Mouse (Mus musculus): ENCODE measurements around the gene Siah1b.

Siah1b gene

DNA sequence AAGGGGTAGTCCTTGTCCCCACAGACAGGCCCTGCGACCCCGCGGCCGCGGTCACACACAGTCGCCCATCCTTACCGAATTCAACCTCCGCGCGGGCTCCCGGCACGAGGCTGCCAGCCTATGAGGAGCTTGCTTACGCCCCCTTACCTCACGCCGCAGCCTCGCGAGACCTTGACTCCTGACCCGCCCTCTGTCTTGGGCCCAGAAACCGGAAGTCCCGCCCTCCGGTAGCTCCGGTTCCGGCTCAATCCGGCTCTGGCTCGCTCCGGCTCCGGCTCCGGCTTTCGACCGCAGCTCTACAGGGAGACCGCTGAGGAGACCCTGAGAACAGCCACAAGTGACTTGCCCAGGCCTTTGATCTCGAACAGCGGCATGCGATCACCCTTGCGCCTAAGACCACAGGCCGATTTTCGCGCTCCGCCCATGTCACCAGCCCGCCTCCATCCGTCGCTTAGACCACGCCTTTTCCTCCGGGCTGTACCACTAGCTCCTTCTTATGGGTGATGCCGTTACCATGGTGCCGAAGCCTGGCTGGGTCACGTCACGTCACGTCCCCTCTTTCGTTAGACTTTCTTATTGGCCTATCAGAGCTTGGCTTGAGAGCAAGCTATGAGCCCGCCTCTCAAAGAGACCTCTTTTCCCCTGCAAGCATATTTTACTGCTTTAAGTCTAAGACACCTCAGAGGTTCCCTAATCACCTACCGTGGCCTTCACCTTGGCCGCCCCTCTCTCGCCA is at the start of gene Siah1b:
Siah1b (minus strand) TSS at position 454 of the 736 bp plus-strand sequence.
- peak; percentile 95 for DNase-seq

DNA sequence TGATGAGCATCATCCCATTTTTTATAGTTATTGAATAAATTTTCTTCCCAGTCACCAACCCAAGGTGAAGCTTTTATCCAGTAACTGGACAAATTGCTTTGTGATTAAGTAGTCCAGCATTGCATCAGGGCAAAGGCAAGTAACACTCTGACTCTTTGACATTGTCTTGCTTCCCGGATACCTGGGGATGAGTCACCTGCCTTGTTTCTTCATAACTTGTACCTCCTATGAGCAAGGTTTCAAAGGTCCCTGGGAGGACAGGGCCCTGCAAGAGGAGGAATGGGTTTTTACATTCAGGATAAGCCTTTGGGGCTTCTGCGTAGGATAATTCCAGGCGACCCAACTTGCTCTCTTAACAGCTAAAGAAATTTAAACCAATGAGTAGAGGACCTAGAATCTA is 47.6 kb upstream of the Siah1b start:
- DNase-seq, result no peak

DNA sequence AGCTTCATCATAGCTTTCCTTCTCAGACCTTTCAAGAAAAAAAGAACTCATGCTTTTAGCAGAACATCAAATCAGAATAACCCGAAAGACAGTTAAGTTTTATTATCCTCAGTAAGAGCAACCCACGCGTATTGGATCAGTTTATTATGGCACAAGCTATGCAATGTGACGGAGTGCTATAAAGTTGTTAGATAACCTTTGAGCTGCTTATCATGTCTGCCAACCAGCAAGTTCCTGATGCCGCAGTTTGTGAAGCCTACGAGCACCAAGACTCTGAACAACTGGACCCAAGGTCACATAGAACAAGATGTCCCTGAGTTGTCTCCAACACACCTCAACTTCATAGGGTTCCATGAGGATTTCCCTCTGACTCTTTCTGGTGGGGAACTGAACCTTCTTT is 37.5 kb upstream of the Siah1b start:
- DNase-seq, result no peak

DNA sequence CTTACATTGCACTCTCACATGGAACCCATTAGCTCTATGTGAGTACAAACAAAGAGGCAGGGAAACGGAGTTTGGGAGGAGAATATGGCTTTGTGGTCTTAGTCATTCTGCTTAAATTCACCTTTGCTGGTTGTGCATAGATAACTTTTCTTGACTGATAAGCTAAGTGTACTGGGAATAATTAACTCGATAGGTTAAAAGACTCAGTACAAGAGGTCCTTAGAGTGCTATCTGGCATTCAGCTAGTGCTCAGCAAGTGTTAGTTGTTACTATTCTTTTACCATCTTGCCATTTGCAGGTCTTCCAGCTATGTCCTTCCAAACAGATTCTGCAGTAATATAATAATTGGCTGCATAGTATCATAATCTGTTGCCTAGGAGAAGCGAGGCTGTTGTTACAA is 34.9 kb upstream of the Siah1b start:
- no peak for DNase-seq

DNA sequence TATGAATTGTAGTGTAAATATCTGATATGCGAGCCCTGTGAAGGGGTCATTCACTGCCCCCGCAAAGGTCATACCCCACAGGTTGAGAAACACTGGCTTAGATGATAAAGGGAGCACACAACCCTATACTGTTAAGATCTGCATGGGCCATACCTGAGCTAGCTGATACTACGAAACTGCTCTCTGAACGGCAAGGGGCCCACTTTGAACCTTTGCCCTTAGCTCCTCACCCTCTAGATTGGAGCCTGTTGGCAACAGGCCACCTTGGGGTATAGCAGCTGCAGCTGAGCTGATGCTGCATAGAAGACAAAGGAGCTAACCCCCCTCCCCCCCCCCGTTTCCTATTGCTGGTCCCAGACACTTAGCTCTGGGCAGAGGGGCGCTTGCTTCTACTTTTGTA is 26.4 kb upstream of the Siah1b start:
- DNase-seq, result peak; percentile 38

DNA sequence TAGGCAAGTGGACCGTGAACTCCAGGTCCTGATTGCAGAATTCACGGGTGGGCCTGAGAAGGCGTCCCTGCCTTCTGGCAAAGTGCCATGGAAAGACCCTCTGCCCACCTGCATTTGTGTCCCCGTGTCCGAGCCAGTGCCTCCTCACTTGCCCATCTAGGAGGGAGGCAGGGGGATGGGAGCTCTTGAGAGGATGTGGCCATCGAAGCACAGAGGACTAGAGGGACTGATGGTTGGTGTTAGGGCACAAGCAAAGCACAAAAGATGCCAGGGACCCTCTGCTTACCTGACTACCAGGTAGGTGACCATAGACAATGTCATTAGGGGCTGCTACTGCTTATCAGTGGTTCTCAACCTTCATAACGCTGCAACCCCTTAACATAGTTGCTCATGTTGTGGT is 25.9 kb upstream of the Siah1b start:
- DNase-seq, result peak; percentile 7

DNA sequence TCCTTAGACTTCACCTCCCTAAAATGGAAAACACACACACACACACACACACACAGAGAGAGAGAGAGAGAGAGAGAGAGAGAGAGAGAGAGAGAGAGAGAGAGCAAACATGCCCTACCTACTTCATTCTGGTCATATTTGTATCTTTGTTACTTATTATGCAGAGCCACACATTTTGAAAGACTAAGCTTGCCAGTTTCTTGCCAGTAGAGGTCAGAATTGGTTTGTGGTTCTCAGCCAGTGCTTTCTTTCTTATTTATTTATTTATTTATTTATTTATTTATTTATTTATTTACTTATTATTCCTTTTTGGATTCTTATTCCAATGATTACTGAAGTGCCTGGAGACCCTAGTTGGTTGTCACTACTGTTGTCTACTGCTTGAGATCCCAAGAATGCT is 25.2 kb upstream of the Siah1b start:
- no peak for DNase-seq

DNA sequence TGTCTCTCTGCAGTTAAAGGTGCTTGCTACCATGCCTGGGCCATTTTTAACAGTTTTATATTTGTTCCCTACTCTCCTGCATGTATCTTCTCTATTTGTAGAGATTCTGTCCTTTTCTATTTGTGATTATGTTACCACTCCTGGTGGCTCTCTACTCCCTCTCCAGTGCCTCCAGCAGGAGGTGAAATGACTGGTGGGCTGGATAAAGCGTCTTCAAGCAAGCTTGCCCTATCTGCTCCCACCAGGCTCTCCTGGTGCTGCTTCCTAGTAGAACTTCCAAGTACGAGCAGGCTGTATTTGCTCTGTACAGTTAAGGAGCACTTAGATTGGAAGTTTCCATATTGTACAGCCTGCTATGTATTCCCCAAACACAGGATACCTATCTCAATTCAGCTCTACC is 19.5 kb upstream of the Siah1b start:
- no peak for DNase-seq

DNA sequence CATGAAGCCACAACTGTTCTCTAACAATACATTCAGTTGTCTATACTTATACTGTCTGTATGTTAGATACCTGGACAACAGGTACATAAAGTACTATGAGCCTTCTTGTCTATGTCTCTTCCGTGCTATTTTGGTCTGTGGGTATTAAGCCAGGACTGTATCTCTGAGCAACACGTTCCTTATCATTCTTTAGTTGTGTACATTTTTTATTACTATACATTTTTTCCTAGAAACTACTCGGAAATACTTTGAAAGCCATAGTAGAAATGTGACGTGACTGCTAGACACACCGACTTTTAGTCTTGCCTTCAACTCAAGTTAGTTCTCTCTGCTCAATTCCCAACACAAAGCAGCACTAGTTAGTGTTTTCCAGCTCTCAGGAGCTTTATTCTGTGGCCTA is 17.1 kb upstream of the Siah1b start:
- no peak for DNase-seq

DNA sequence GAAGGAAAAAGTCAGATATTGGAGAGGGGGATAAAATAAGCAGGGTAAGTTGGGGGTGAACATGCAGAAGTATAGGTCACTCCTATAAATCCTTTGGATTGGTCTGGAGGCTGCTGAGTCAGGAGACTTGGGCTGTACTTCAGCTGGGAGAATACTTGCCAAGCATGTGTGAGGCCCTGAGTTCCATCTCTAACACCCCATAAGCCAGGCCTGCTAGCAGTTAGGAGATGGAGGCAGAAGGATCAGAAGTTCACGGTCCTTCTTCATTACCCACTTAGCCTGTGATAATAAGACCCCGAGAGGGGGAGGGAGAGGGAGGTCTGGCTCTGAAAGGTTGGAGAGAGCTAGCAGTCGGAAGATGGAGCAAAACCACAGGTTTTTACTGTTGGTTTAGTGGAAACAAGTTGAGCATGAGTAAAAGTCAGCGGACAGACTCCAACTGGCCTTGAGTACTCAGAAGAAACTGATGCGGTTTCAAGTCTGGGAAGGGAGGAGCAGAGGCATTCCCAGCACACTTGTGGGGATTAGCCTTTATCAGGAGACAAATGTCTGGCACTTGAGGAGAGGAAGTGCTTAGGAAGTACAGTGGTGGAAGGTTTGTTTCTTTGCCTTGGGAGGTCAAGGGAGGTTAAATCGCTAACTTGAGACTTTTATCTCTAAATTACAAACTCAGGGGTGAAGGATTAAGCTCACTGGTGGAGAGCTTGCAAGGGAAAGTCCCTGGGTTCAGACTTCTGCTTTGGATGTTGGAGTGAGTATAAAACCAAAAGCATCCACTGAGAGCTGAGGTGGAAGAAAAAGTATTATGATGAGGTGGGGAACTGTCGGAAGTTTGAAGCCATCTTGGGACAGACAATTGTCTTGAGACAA is 16.2 kb upstream of the Siah1b start:
- peak; percentile 8 for DNase-seq

DNA sequence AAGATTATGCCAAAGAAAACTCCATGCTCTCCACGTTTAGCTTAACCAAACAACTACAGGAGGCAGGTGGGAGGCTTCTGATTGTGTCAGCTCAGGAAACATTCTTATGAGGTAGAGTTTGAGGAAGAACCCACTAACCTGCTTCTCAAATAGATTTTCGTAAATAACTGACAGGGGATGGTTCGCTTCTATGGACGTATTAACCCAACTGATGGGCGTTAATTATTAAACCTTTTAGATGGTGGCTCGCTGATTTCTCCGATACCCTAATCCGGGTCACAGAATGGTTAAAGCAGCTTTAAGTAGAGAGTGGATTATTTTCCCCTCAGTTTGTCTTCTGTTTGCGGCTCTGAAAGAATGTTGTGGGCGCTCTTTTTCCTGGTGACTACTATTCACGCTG is 13.6 kb upstream of the Siah1b start:
- no peak for DNase-seq

DNA sequence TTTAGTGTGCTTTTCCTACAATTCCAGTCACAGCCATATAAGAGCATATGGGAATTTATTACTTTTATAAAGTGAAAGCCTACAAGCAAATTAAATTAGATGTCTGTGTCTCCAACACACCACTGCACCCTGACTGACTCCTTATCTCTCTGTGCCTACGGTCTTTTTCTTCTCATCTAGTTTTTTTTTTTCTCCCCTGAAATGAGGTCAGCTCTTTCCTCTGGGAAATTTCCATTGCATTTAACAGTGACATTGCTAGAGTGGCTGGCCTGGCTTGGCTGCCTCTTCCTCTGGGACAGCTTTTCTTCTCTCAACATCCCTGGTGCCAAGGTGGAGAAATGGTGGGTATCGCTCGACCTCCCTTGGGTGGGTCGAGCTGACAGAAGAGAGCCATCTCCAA is 12.3 kb upstream of the Siah1b start, which contains the start of gene Cltrn:
Cltrn (plus strand) TSS at position 249 of the 400 bp plus-strand sequence.
- DNase-seq, result no peak

DNA sequence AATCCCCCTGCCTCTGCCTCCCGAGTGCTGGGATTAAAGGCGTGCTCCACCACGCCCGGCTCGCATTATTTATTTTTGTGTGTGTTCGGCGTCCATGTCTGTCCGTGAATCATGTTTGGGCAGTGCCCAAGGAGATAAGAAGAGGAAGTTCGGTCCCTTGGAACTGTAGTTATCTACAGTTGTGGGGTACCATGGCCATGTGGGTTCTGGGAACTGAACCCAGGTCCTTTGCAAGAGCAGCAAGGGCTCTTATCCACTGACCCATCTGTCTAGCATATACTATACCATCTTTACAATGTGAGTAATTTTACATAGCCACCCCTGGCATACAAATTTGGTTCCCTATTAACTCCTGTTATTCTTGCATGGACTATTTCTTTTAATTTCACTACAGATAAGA is 5.7 kb upstream of the Siah1b start:
- no peak for DNase-seq

DNA sequence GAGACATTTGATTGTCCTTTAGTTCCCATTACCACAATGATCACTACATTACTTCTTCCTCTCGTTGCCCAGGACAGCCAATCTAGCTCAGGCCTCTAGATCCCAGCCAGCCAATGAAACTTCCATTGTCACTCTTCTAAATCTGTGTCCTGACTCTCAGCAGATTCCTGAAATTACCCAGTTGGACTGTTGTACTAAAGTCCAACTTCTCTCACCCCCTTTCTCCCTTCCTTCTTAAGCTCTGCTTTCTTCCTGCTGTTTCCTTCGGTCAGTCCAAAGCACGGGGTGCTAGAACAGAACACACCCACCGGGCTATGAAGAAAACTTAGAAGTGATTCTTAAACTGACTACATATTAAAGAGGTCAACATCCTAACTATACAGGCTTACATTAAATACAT is 7.3 kb downstream of the Siah1b start:
- no peak for DNase-seq

DNA sequence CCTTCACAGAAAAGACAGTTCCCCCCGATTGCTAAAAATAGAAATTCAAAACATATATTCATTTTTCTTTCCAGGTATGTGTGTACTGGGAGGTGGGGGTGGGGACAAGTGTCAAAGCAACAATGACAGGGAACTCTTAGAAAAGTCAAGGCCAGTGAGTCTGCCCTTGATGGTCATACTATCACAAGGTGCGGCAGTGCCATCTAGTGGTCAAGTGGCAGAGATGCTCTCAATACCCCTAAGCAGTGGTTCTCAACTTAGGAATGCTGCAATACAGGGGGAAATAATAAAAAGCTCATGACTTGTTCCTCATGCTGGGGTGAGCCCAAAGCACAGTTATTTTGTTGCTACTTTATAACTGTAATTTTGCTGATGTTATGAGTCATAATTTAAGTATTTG is 10.1 kb downstream of the Siah1b start:
- peak; percentile 85 for DNase-seq

DNA sequence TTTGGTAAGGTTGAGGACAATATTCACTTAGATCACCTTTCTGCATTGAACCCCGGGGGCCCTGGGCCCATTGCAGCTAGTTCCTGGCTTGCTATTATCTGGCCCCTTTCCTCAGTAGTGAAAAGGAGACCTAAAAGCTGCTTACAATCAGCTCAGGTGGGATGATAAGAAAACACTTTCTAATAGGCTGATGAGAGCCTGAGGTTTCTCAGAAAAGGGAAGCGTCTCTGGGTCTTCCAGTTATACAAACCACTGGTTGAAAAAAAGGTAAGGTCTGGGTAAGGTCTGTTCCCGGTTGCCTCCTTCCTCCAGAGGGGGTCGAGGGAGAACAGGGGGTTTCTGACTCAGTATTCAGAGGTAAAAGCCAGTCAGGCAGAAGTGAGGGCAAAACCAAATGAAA is 17.2 kb downstream of the Siah1b start:
- DNase-seq, result no peak

DNA sequence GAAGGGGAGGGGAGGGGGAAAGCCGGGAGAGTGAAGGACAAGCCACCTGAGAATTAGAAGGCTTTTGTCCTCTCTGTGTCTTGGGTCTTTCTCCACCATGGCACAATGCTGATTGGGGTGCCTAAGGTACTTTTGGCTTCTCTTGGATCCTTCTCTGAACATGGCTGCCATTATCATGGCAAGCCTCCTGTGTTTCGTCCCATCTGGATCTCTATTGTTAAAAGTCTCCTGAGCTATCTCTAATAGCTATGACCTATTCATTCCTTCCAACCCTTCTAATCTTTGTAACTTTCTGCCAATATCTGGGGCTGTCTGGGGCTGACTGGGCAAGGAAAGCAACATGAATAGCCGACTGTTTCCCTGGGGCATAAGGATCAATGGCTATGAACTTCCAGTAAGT is 17.8 kb downstream of the Siah1b start:
- no peak for DNase-seq

DNA sequence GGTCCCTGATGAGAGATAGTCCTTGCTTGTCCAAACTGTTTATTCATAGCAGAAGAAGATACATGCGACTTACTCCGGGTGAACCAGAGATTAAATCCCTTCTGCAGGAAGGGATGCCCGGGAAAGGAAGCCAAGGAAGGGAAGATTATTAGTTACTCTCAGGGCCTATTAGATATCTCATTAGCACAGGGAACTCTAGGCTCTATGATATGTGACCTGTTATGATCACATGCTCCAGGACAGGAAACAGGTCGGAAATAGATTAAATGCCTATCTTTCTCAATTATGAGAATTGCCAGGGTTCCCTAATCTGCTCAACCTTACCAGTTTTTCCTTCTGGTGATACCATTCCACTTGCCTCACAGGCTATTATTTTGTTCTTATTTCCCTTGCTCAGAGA is 20.6 kb downstream of the Siah1b start:
- DNase-seq, result no peak

DNA sequence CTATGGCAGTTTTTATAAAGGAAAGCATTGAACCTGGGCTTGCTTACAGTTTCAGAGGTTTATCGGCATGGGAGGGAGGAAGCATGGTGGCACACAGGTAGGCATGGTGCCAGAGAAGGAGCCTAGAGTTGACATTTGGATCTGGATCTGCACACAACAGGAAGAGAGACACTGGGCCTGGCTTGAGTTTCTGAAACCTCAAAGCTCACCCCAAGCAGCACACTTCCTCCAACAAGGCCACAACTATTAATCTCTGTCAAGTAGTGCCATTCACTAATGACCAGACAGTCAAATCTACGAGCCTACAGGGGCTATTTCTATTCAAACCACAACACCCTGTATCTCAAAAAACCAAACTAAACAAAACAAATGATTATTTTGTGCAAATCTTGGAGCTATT is 29.6 kb downstream of the Siah1b start:
- DNase-seq, result no peak

DNA sequence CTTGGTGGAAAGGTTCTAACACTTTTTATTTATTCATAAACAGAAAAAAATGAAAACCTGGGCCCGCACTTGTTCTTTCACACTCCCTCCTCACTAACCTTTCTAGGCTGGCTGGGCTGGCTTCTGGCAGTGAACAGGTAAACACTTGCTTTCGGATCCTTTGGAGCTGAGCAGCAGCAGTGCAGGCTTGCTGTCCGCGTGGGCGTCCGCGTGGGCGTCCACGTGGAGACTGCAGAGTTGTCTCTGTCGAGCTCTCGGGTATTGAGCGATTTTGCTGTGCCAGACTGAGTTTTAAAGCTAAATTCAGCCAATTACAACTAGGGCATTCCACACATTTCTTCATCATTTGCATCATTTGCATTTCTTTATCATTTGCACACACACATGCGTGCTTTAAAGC is 34.2 kb downstream of the Siah1b start:
- DNase-seq, result no peak

DNA sequence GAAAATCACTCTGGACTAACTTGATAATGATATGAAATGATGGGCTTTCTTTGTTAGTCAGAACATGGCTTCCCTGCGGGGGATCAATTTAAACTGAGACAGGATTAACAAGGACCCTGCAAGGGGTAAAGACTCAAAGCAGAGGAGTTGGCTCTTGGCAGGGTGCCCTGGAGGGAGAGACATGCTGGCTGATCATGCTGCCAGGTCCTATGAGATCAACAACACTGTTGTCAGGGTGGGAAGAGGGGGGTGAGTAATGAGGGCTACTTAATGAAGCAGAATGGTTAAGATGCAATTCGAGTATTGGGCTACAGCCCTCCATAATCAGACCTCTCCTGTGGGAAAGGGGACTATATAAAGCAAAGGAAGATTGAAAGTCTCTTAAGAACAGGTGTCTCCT is 37.4 kb downstream of the Siah1b start:
- peak; percentile 36 for DNase-seq

DNA sequence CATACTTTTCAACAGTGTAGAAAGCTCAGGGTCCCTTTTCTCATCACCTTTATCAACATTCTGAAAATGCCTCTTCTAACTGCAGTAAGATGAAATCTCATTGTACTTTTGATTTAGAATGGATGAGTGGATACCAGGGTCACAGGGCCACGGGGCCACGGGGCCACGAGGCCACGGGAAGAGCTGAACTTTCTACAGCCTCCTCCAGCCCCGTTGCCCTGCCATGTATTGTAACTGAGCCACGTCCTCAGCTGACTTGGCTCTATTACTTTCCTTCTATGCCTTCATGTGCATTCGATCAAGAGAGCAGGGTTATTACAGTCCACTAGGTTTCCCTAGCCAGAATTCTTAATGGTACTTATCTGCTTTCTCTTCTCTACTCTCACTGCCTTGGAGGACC is 40.4 kb downstream of the Siah1b start:
- peak; percentile 23 for DNase-seq

DNA sequence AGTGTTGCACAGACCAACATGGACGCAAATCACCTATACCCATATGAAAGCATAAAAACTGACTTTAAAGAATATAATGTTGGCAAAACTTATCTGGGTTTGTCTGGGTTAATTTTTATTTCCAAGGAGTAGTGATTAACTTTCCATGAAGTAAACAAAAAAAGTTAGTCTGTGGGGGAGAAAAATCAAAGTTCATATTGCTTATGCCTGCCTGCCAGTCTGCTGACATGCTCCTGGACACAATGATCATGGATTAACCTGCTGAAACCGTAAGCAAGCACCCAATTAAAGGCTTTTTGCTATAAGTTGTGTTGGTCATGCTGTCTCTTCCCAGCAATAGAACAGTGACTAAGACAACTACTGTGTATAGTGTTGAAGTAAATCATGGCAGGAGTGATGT is 40.9 kb downstream of the Siah1b start:
- no peak for DNase-seq

DNA sequence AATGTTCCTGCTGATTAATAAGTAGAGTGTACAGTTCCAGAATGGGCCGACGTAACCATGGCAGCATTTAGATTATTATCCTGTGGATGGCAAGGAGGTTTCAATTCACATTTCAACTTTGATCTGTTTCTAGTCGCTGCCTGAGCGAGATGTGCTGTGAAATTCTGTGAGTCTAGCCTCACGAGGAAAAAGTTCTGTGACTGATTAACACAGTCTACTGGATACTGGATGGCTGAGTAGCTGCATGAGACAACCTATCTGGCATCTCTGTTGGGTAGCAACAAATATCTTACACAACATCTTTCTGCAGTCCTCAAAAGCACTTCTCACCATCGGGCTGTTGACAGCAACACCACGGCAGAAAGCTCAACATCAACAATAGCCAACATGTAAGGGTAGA is 43.8 kb downstream of the Siah1b start:
- DNase-seq, result no peak

Data from kidney, postnatal 10 days (tissue).